Mouse (Mus musculus) liver, adult 2 months (tissue): ENCODE data around the gene Pttg1ip.

Experiments
- CTCF ChIP-seq: fragments of 200-500 bp; IDR thresholded peaks from 2 replicates; pipeline ENCODE4 v1.5.1; 2011; ENCODE audit warnings: low read depth, low read length, control low read depth
- POLR2A ChIP-seq: fragments of 200-500 bp; IDR thresholded peaks from 2 replicates; pipeline ENCODE4 v1.6.1; 2011; ENCODE audit warnings: low read length, control low read depth; ENCODE audit not compliant: insufficient read depth; ENCODE audit errors: extremely low read depth

GRCm38 (mm10) chr10:77621546-77621945 is 40.0 kb downstream of the Pttg1ip start:
- TF ChIP-seq CTCF (no peak), POLR2A (no peak)
